Mouse (Mus musculus): ENCODE data around the gene Mtor. TPM values are rescaled to one million over a fixed set of nuclear protein-coding genes. Genes with fewer than 3 reads are reported as not detected.

Mtor gene
- total and polyA plus RNA-seq, 3 experiments, result 10.5 to 28.6 (median 24.3) TPM

DNA sequence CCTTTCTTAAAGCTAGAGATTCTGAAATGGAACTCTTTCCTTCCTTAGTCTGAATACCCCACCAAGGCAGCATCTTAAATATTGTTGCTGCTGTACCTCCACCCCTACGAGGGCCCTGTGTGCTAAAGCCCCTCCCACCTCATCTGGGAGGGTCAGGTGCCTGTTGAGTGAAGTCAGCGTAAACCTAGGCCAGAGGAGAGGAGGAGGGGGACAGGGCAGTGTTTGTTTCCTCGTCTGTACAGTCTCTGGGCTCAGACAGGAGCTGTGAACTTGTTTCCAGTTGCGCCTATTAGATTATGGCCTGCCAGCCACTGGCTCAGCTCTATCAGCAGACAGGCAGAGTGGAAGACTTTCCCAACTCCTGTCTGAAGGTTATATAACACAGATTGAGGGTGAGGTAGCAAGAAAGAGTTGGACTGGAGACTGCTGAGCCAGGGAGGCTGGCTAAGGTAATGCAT is 52.0 kb downstream of the Mtor start, which contains the start of gene Angptl7:
Gene Angptl7, minus strand, starts transcription at position 51 of the 458 bp plus-strand sequence.
- H3K79me2 ChIP-seq (replicated peaks; ENCODE audit: control insufficient read depth, extremely low read depth, insufficient read depth, poor library complexity, severe bottlenecking), result no peaks in the 10 kb centered on the region
- peaks cover 45 to 93% of the 10 kb centered on the region in 2 experiments for H3K36me3 ChIP-seq (replicated peaks in 1 of 2; ENCODE audit: control insufficient read depth in 1 of 2, insufficient read depth in 1 of 2, low read length in 1 of 2)
- no peaks in the 10 kb centered on the region for H3K4me1 ChIP-seq (ENCODE audit: control insufficient read depth in 1 of 2, insufficient read depth in 2 of 2)
- DNase-seq (ENCODE audit: extremely low read depth), result no peak
- no peaks in the 10 kb centered on the region for H3K27me3 ChIP-seq (replicated peaks)
- dilution Hi-C loops (cut with MboI; ENCODE audit: extremely low pct_ligation_motif_present, extremely low pct_unique_long_range_greater_than_20kb, low sequenced_read_pairs) (no loop called here), in situ Hi-C loops (cut with MboI; ENCODE audit: low pct_ligation_motif_present, low pct_unique_long_range_greater_than_20kb, low sequenced_read_pairs) (no loop called here)
- no peak within 1 kb of the TSS for H3K27ac ChIP-seq (ENCODE audit: insufficient read depth, low read depth)
- TF ChIP-seq RCOR1 (conservative IDR thresholded peaks at IDR 0.05; ENCODE audit: low read depth, low read length), result no peak
- no peak for TF ChIP-seq MYC (IDR thresholded peaks at IDR 0.05; ENCODE audit: low read depth, low read length)
- TF ChIP-seq POLR2AphosphoS2 (IDR thresholded peaks at IDR 0.05; ENCODE audit: low read depth, low read length), result no peak
- no peak for TF ChIP-seq JUND (conservative IDR thresholded peaks at IDR 0.05; ENCODE audit: low read depth, low read length)
- no peak for TF ChIP-seq MAX (IDR thresholded peaks at IDR 0.05; ENCODE audit: low read length)
- no peak for TF ChIP-seq CHD2 (IDR thresholded peaks at IDR 0.05; ENCODE audit: low read length)
- TF ChIP-seq ZC3H11A (IDR thresholded peaks at IDR 0.05; ENCODE audit: low read depth, low read length), result no peak
- no peak for TF ChIP-seq MXI1 (IDR thresholded peaks at IDR 0.05; ENCODE audit: low read depth, low read length)
- TF ChIP-seq UBTF (IDR thresholded peaks at IDR 0.05; ENCODE audit: low read depth, low read length), result no peak
- no peak for TF ChIP-seq ETS1 (conservative IDR thresholded peaks at IDR 0.05; ENCODE audit: low read depth, low read length)
- TF ChIP-seq GABPA (IDR thresholded peaks at IDR 0.05; ENCODE audit: insufficient replicate concordance, low read depth, low read length), result no peak
- no peak within 1 kb of the TSS for H3K9ac ChIP-seq (ENCODE audit: insufficient read depth, low read depth)
- no peak within 1 kb of the TSS for H3K4me3 ChIP-seq (replicated peaks in 1 of 3; ENCODE audit: low read depth in 2 of 3, low read length in 2 of 3, poor library complexity in 1 of 3)
- no peak within 1 kb of the TSS for H3K4me2 ChIP-seq (ENCODE audit: insufficient read depth, low read depth, poor library complexity, severe bottlenecking)
- H3K9me3 ChIP-seq (replicated peaks; ENCODE audit: low read length), result no peaks in the 10 kb centered on the region

DNA sequence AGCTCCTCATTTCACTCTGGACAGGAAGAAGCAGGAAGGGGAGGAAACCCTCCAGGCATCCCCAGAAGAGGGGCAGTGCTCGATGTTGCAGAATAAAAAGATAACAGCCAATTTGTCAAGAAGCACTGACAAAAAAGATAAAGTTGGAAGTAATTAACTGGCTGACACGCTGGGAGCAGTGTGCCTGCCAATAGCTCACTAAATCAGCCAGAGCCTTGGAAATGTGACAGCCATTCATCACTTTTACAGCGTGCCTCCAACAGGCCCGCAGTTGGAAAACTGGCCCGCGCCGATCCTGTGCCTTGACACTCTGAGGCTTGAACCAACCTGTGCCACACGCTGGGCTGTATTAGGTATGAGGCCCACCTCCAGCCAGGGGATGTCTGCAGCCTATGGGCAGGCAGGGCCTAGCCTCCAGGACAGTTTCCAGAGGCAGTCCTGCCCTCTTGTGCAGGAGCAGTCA is 56.1 kb downstream of the Mtor start:
- peaks cover 28 to 86% of the 10 kb centered on the region in 2 experiments for H3K36me3 ChIP-seq (replicated peaks in 1 of 2; ENCODE audit: control insufficient read depth in 1 of 2, insufficient read depth in 1 of 2, low read length in 1 of 2)
- H3K27ac ChIP-seq (ENCODE audit: insufficient read depth, low read depth), result no peak overlapping the region
- TF ChIP-seq BHLHE40 (IDR thresholded peaks at IDR 0.05; ENCODE audit: low read depth, low read length), result no peak
- TF ChIP-seq RAD21 (IDR thresholded peaks at IDR 0.05; ENCODE audit: low read depth, low read length), result no peak
- no peak for TF ChIP-seq TBP (conservative IDR thresholded peaks at IDR 0.05; ENCODE audit: low read depth, low read length)
- no peak for TF ChIP-seq MXI1 (IDR thresholded peaks at IDR 0.05; ENCODE audit: low read depth, low read length)
- peaks cover 9% of the 10 kb centered on the region for H3K9me3 ChIP-seq (replicated peaks; ENCODE audit: low read length)
- dilution Hi-C loops (cut with MboI; ENCODE audit: extremely low pct_ligation_motif_present, extremely low pct_unique_long_range_greater_than_20kb, low sequenced_read_pairs), result no loop called here
- no peak overlapping the region for H3K4me3 ChIP-seq (replicated peaks in 1 of 3; ENCODE audit: low read depth in 2 of 3, low read length in 2 of 3, poor library complexity in 1 of 3)
- no peaks in the 10 kb centered on the region for H3K79me2 ChIP-seq (replicated peaks; ENCODE audit: control insufficient read depth, extremely low read depth, insufficient read depth, poor library complexity, severe bottlenecking)
- H3K4me2 ChIP-seq (ENCODE audit: insufficient read depth, low read depth, poor library complexity, severe bottlenecking), result no peak overlapping the region
- no peak for DNase-seq (ENCODE audit: extremely low read depth)
- peaks cover 5 to 7% of the 10 kb centered on the region in 2 experiments for H3K4me1 ChIP-seq (ENCODE audit: control insufficient read depth in 1 of 2, insufficient read depth in 2 of 2)
- no peaks in the 10 kb centered on the region for H3K27me3 ChIP-seq (replicated peaks)
- no peak overlapping the region for H3K9ac ChIP-seq (ENCODE audit: insufficient read depth, low read depth)
- in situ Hi-C loops (cut with MboI; ENCODE audit: low pct_ligation_motif_present, low pct_unique_long_range_greater_than_20kb, low sequenced_read_pairs), result no loop called here

Data from CH12.LX (cell line).